Mouse (Mus musculus): ENCODE data around the gene Mad1l1. TPM values are rescaled to one million over a fixed set of nuclear protein-coding genes. Genes with fewer than 3 reads are reported as not detected.

The Mad1l1 gene
- polyA plus RNA-seq, 1 experiment: 18.3 TPM

DNA sequence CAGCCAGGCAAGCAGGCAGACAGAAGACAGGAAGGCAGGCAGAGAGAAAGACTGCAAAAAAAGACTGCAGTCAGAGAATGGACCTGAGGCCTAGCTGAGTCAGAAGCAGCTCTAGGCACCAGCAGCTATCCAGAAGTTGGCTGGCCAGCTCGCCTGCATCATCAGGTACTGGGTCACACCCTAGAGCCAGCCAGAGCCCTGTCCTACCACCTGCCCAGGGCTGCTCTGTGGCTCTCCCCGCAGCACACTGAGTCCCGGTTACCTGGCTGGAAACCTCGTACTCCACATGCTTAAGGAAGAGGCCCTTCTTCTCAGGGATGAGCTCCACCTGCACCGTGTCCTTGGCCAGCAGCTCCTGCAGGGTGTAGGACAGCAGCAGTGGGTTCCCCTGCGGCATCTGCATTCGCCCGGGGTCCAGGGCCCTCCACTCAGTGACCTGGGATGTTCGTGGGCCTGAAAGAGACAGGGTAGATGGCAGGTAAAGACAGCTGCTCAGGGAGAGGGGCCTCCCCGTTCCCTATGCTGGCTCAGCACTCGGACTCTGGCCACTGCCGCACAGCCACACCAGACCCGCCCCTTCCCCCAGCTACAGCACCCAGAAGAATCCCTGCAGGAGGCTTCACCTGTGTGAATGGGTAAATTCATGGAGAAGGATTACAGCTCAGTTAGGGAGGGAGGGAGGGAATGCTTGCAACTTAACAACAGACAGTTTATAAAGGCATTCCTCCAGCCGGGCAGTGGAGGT lies 38.8 kb upstream of the Mad1l1 start:
- DNase-seq (ENCODE audit: low read depth in 1 of 2, low spot score in 2 of 2): no peak
- 94% methylated on average over 14 of the region's 14 CpGs for WGBS
- no peak overlapping the region for H3K4me3 ChIP-seq (ENCODE audit: extremely low read depth, insufficient read depth, insufficient read length)
- no peak overlapping the region for H3K27ac ChIP-seq (ENCODE audit: insufficient read depth, low read length)
- no peak for TF ChIP-seq CTCF (IDR thresholded peaks at IDR 0.05; ENCODE audit: extremely low read depth, insufficient read depth, insufficient read length, insufficient replicate concordance)
- no peak for TF ChIP-seq POLR2A (IDR thresholded peaks at IDR 0.05; ENCODE audit: low read depth, low read length)
- peaks cover 36% of the 10 kb centered on the region for H3K36me3 ChIP-seq (ENCODE audit: control insufficient read depth, insufficient read depth, low read length)
- H3K27me3 ChIP-seq (ENCODE audit: control insufficient read depth, insufficient read depth, low read length): no peaks in the 10 kb centered on the region
- H3K4me1 ChIP-seq (ENCODE audit: control insufficient read depth, insufficient read depth, insufficient read length): no peaks in the 10 kb centered on the region

DNA sequence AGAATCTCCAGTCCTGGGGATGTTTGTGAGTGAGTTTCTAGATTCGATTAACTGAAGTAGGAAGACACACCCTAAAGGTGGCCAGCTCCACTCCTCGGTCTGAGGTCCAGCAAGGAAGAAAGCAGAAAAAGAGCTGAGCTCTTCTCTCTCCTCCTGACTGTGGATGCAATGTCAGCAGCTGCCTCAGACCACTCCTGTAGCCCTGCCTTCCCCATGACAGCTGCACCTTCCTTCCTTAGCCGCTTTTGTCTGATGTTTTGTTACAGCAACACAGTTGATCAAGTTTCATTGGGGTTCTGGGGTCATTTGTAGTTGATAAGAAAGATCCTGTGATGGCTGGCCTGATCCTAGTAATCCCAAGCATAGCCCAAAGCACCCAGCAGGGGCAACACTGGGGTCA lies 36.1 kb upstream of the Mad1l1 start:
- 92% methylated on average over 3 of the region's 3 CpGs for WGBS
- no peak for DNase-seq (ENCODE audit: low read depth in 1 of 2, low spot score in 2 of 2)
- peaks cover 56% of the 10 kb centered on the region for H3K36me3 ChIP-seq (ENCODE audit: control insufficient read depth, insufficient read depth, low read length)
- no peak overlapping the region for H3K27ac ChIP-seq (ENCODE audit: insufficient read depth, low read length)
- no peaks in the 10 kb centered on the region for H3K27me3 ChIP-seq (ENCODE audit: control insufficient read depth, insufficient read depth, low read length)
- H3K4me1 ChIP-seq (ENCODE audit: control insufficient read depth, insufficient read depth, insufficient read length): no peaks in the 10 kb centered on the region
- no peak overlapping the region for H3K4me3 ChIP-seq (ENCODE audit: extremely low read depth, insufficient read depth, insufficient read length)
- TF ChIP-seq POLR2A (IDR thresholded peaks at IDR 0.05; ENCODE audit: low read depth, low read length): no peak
- no peak for TF ChIP-seq CTCF (IDR thresholded peaks at IDR 0.05; ENCODE audit: extremely low read depth, insufficient read depth, insufficient read length, insufficient replicate concordance)

DNA sequence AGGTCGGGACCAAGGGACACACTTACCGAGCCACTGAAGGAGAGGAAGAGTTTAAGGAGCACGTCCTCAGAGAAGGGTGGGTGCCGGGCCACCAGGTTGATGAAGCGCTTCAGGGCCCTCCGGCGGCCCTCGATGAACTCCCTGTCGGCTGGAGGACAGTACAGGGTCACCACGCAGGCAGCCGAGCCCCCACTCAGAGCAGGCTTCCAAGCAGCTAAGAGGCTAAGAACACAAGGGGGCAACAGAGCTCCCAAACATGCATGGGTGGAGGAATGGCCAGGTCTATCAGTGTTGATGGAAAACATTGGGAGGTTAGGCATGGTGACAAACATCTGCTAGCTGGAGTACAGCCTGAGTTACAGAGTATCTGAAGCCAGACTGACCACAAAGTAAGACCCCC lies 34.6 kb upstream of the Mad1l1 start:
- Histone ChIP-seq H3K4me1 (ENCODE audit: control insufficient read depth, insufficient read depth, insufficient read length) (no peaks in the 10 kb centered on the region), H3K36me3 (ENCODE audit: control insufficient read depth, insufficient read depth, low read length) (peaks cover 62% of the 10 kb centered on the region), H3K4me3 (ENCODE audit: extremely low read depth, insufficient read depth, insufficient read length) (no peak overlapping the region), H3K27ac (ENCODE audit: insufficient read depth, low read length) (no peak overlapping the region), H3K27me3 (ENCODE audit: control insufficient read depth, insufficient read depth, low read length) (no peaks in the 10 kb centered on the region)
- DNase-seq (ENCODE audit: low read depth in 1 of 2, low spot score in 2 of 2): no peak
- no peak for TF ChIP-seq POLR2A (IDR thresholded peaks at IDR 0.05; ENCODE audit: low read depth, low read length)
- no peak for TF ChIP-seq CTCF (IDR thresholded peaks at IDR 0.05; ENCODE audit: extremely low read depth, insufficient read depth, insufficient read length, insufficient replicate concordance)
- WGBS: 91% methylated on average over 11 of the region's 11 CpGs

DNA sequence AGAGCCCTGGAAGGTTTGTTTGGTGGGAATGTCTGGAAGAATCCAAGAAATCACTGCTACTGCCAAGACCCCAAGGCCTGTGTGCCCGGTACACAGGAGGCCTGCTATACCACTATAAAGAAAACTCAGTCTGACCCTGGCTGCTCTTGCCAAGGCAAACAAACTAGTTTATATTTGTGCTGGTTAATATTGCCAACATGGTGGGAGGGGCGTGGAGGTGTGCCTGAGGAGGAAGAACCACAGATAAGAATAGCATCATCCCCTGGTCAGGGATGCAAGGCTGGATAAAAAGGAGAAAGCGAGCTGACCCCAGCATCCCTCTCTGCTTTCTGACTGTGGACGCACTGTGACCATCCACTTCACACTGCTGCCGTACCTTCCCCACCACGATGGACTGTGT lies 31.0 kb upstream of the Mad1l1 start:
- Histone ChIP-seq H3K27ac (ENCODE audit: insufficient read depth, low read length) (no peak overlapping the region), H3K4me1 (ENCODE audit: control insufficient read depth, insufficient read depth, insufficient read length) (no peaks in the 10 kb centered on the region; the same call in 1 of the 2 replicates), H3K36me3 (ENCODE audit: control insufficient read depth, insufficient read depth, low read length) (peaks cover 42% of the 10 kb centered on the region), H3K4me3 (ENCODE audit: extremely low read depth, insufficient read depth, insufficient read length) (no peak overlapping the region), H3K27me3 (ENCODE audit: control insufficient read depth, insufficient read depth, low read length) (no peaks in the 10 kb centered on the region)
- DNase-seq (ENCODE audit: low read depth in 1 of 2, low spot score in 2 of 2): no peak
- 95% methylated on average over 6 of the region's 6 CpGs for WGBS
- TF ChIP-seq POLR2A (IDR thresholded peaks at IDR 0.05; ENCODE audit: low read depth, low read length): no peak
- TF ChIP-seq CTCF (IDR thresholded peaks at IDR 0.05; ENCODE audit: extremely low read depth, insufficient read depth, insufficient read length, insufficient replicate concordance): no peak

DNA sequence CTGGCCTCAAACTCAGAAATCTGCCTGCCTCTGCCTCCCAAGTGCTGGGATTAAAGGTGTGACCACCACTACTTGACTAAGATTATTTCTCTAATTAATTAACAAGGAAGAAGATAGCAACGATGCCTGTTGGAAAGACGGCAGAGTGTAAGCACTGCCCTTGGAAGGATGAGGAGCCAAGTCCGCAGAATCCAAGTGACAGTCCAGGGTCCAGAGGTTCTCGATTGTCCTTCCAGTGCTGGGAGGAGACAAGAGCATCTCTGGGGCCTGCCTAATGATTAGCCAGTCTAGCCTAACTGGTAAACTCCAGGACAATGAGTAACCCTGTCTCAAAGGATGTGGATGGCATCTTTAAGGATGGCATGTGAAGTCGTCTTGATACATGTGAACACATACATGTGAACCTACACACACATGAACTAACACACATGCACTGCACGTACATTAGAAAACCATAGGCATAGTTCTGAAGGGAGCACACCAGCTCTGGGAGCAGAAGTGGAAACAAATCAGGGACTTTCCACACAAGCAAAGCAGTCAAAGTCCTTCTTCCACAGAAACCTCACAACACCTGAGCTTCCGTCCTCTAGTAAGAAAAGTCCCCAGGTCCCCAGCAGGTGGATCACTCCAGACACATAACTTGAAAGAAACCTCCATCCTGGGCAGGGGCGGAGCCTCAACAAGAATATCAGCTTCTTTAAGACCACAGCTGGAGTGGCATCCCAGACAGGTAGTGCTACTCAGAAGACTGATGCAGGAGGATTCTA lies 29.6 kb upstream of the Mad1l1 start:
- no peaks in the 10 kb centered on the region for H3K27me3 ChIP-seq (ENCODE audit: control insufficient read depth, insufficient read depth, low read length)
- H3K4me1 ChIP-seq (ENCODE audit: control insufficient read depth, insufficient read depth, insufficient read length): no peaks in the 10 kb centered on the region; the same call in 1 of the 2 replicates
- H3K27ac ChIP-seq (ENCODE audit: insufficient read depth, low read length): no peak overlapping the region
- H3K36me3 ChIP-seq (ENCODE audit: control insufficient read depth, insufficient read depth, low read length): peaks cover 40% of the 10 kb centered on the region
- TF ChIP-seq CTCF (IDR thresholded peaks at IDR 0.05; ENCODE audit: extremely low read depth, insufficient read depth, insufficient read length, insufficient replicate concordance) (no peak), POLR2A (IDR thresholded peaks at IDR 0.05; ENCODE audit: low read depth, low read length) (no peak)
- no peak for DNase-seq (ENCODE audit: low read depth in 1 of 2, low spot score in 2 of 2)
- no peak overlapping the region for H3K4me3 ChIP-seq (ENCODE audit: extremely low read depth, insufficient read depth, insufficient read length)
- 94% methylated on average over 8 of the region's 8 CpGs for WGBS

DNA sequence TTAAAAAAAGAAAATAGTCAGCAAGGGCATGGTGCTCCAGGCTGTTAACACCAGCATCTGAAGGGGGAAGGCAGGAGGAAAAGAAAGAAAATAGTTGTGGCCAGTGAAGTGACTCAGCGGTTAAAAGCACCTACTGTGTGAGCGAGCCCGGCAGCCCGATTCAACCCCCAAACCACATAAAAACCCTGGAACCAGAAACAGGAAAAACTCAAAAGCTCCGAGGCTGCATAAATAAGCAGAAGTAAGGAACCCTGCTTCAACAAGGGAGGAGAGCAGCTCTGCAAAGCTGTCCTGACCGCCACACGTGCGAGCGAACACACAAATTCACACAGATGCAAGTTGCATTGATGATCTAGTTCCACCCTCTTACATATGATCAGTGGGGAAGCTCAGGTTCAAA lies 28.5 kb upstream of the Mad1l1 start:
- no peak for DNase-seq (ENCODE audit: low read depth in 1 of 2, low spot score in 2 of 2)
- TF ChIP-seq CTCF (IDR thresholded peaks at IDR 0.05; ENCODE audit: extremely low read depth, insufficient read depth, insufficient read length, insufficient replicate concordance) (no peak), POLR2A (IDR thresholded peaks at IDR 0.05; ENCODE audit: low read depth, low read length) (no peak)
- no peaks in the 10 kb centered on the region; the same call in 1 of the 2 replicates for H3K4me1 ChIP-seq (ENCODE audit: control insufficient read depth, insufficient read depth, insufficient read length)
- no peaks in the 10 kb centered on the region for H3K27me3 ChIP-seq (ENCODE audit: control insufficient read depth, insufficient read depth, low read length)
- H3K36me3 ChIP-seq (ENCODE audit: control insufficient read depth, insufficient read depth, low read length): peaks cover 38% of the 10 kb centered on the region
- no peak overlapping the region for H3K27ac ChIP-seq (ENCODE audit: insufficient read depth, low read length)
- WGBS: 43% methylated on average over 9 of the region's 9 CpGs
- H3K4me3 ChIP-seq (ENCODE audit: extremely low read depth, insufficient read depth, insufficient read length): no peak overlapping the region

All from spleen, adult 2 months (tissue).